ENCODE assay signal across 7 mouse cellular contexts in genomic region chr10:29361095-29361463, GRCm38 (mm10). TPM values are rescaled to one million over a fixed set of nuclear protein-coding genes. Genes with fewer than 3 reads are reported as not detected.
A peak's percentile ranks its signal among the peaks of the same experiment; 100 is the strongest.
DNase-seq lines count a peak whose midpoint lies in the region; ATAC-seq and TF ChIP-seq lines count a peak whose summit lies in the region.

No protein-coding gene starts in this region.

- no peak for ATAC-seq in forebrain, embryonic 12.5 days (ENCODE audit: low FRiP score)
- ATAC-seq in liver, embryonic 16.5 days (ENCODE audit: low read depth) = no peak
- ATAC-seq in CD4-positive, CD25-positive, alpha-beta regulatory T cell, adult 4 months = no peak

- H3K4me3 ChIP-seq in thymus, adult 2 months (ENCODE audit: control insufficient read depth, insufficient read depth, low read length) = peak overlapping the region; percentile 61
- peak overlapping the region; percentile 92 for H3K4me3 ChIP-seq in forebrain, embryonic 12.5 days (replicated peaks)
- H3K4me3 ChIP-seq in liver, embryonic 16.5 days (ENCODE audit: low read depth, low read length) = peak overlapping the region; percentile 92

- under 1% methylated on average over 6 of the region's 6 CpGs for WGBS in thymus, adult 2 months
- WGBS in forebrain, embryonic 12.5 days = 2% methylated on average over 6 of the region's 6 CpGs
- WGBS in liver, embryonic 16.5 days (ENCODE audit: insufficient replicate concordance) = under 1% methylated on average over 6 of the region's 6 CpGs

- no peak for TF ChIP-seq CTCF in thymus, adult 2 months (IDR thresholded peaks at IDR 0.05; ENCODE audit: borderline replicate concordance, control insufficient read depth, extremely low read depth, insufficient read depth, low read length, poor library complexity)

- peak overlapping the region; percentile 61 for H3K4me2 ChIP-seq in forebrain, embryonic 12.5 days
- peak overlapping the region; percentile 73 for H3K4me2 ChIP-seq in liver, embryonic 16.5 days (ENCODE audit: low read depth, low read length)

- no peak for DNase-seq in thymus, adult 2 months
- no peak for DNase-seq in thymus, adult 18-20 months
- no peak for DNase-seq in frontal cortex, postnatal 36 days (ENCODE audit: low spot score in 2 of 2)
- no peak for DNase-seq in right cerebral cortex, adult 18-20 months

- no peak for TF ChIP-seq POLR2A in thymus, adult 2 months (IDR thresholded peaks at IDR 0.05; ENCODE audit: control insufficient read depth, extremely low read depth, insufficient read depth, low read length, poor library complexity)

- H3K27me3 ChIP-seq in thymus, adult 2 months (ENCODE audit: control insufficient read depth, insufficient read depth, low read length) = no peaks in the 10 kb centered on the region
- no peaks in the 10 kb centered on the region for H3K27me3 ChIP-seq in forebrain, embryonic 12.5 days
- H3K27me3 ChIP-seq in liver, embryonic 16.5 days (ENCODE audit: control insufficient read depth, insufficient read depth, low read depth, low read length) = no peaks in the 10 kb centered on the region

- no peaks in the 10 kb centered on the region for H3K36me3 ChIP-seq in thymus, adult 2 months (ENCODE audit: control insufficient read depth, insufficient read depth, low read length)
- no peaks in the 10 kb centered on the region for H3K36me3 ChIP-seq in forebrain, embryonic 12.5 days (replicated peaks)
- no peaks in the 10 kb centered on the region for H3K36me3 ChIP-seq in liver, embryonic 16.5 days (ENCODE audit: control insufficient read depth, insufficient read depth)

- peak overlapping the region; percentile 97 for H3K9ac ChIP-seq in forebrain, embryonic 12.5 days
- H3K9ac ChIP-seq in liver, embryonic 16.5 days (ENCODE audit: low read depth, low read length) = peak overlapping the region; percentile 92

- no peaks in the 10 kb centered on the region for H3K9me3 ChIP-seq in forebrain, embryonic 12.5 days
- no peaks in the 10 kb centered on the region for H3K9me3 ChIP-seq in liver, embryonic 16.5 days (replicated peaks; ENCODE audit: control insufficient read depth, low read length)

- H3K4me1 ChIP-seq in thymus, adult 2 months (replicated peaks; ENCODE audit: control insufficient read depth, insufficient read depth, low read length) = no peaks in the 10 kb centered on the region
- peaks cover 22% of the 10 kb centered on the region for H3K4me1 ChIP-seq in forebrain, embryonic 12.5 days
- H3K4me1 ChIP-seq in liver, embryonic 16.5 days (ENCODE audit: control insufficient read depth, low read depth, low read length) = peaks cover 9% of the 10 kb centered on the region

- H3K27ac ChIP-seq in thymus, adult 2 months (ENCODE audit: control insufficient read depth, insufficient read depth, low read length) = peak overlapping the region; percentile 52
- peak overlapping the region; percentile 99 for H3K27ac ChIP-seq in forebrain, embryonic 12.5 days
- H3K27ac ChIP-seq in liver, embryonic 16.5 days (ENCODE audit: low read length) = peak overlapping the region; percentile 95

RNA-seq across cellular contexts. Expression of gene Rnf146, which starts 1.2 kb away (rescaled TPM):
- 25.3 and 30.0 TPM in 2 replicates for polyA plus RNA-seq in thymus, adult 2 months (2012; rRNA removed)
- 63.0 and 70.3 TPM in 2 replicates for polyA plus RNA-seq in forebrain, embryonic 12.5 days (2016; fragmentation: Nextera tagmentation; extraction: Ambion mirVana)
- 14.8 and 15.8 TPM in 2 replicates for polyA plus RNA-seq in liver, embryonic 16.5 days (2015; fragmentation: Nextera tagmentation; extraction: Ambion mirVana)
- polyA plus RNA-seq in CD4-positive, CD25-positive, alpha-beta regulatory T cell, adult 4 months (2017; shearing (Covaris generic)) = 10 to 100 TPM; 68.6 to 76.4 TPM

RNA-seq across cellular contexts. Expression of gene Echdc1, which starts 48.1 kb away (rescaled TPM):
- 3.7 and 4.8 TPM in 2 replicates for polyA plus RNA-seq in thymus, adult 2 months (2012; rRNA removed)
- 22.9 and 28.3 TPM in 2 replicates for polyA plus RNA-seq in forebrain, embryonic 12.5 days (2016; fragmentation: Nextera tagmentation; extraction: Ambion mirVana)
- polyA plus RNA-seq in liver, embryonic 16.5 days (2015; fragmentation: Nextera tagmentation; extraction: Ambion mirVana) = 18.7 and 19.0 TPM in 2 replicates
- polyA plus RNA-seq in CD4-positive, CD25-positive, alpha-beta regulatory T cell, adult 4 months (2017; shearing (Covaris generic)) = 10 to 100 TPM; 13.4 to 24.7 TPM
